Mouse (Mus musculus): ENCODE data around the gene Spdye4b. TPM values are rescaled to one million over a fixed set of nuclear protein-coding genes. Genes with fewer than 3 reads are reported as not detected.

The Spdye4b gene
- polyA plus RNA-seq, 1 experiment: not detected

GRCm38 (mm10) chr5:143252791-143253185, 72.0 kb downstream of the Spdye4b start:
- no peak overlapping the region for H3K27ac ChIP-seq (ENCODE audit: insufficient read depth, low read length)
- no peak overlapping the region for H3K4me3 ChIP-seq (ENCODE audit: insufficient read depth, low read length)
- TF ChIP-seq POLR2A (IDR thresholded peaks at IDR 0.05; ENCODE audit: extremely low read depth, insufficient read depth, low read length): no peak
- no peak for TF ChIP-seq CTCF (IDR thresholded peaks at IDR 0.05; ENCODE audit: extremely low read depth, insufficient read depth, low read length)
- no peaks in the 10 kb centered on the region for H3K4me1 ChIP-seq (ENCODE audit: control insufficient read depth, insufficient read depth, low read length)

GRCm38 (mm10) chr5:143253186-143253880, 72.5 kb downstream of the Spdye4b start:
- TF ChIP-seq POLR2A (IDR thresholded peaks at IDR 0.05; ENCODE audit: extremely low read depth, insufficient read depth, low read length) (no peak), CTCF (IDR thresholded peaks at IDR 0.05; ENCODE audit: extremely low read depth, insufficient read depth, low read length) (no peak)
- Histone ChIP-seq H3K4me3 (ENCODE audit: insufficient read depth, low read length) (no peak overlapping the region), H3K4me1 (ENCODE audit: control insufficient read depth, insufficient read depth, low read length) (no peaks in the 10 kb centered on the region), H3K27ac (ENCODE audit: insufficient read depth, low read length) (peak overlapping the region; percentile 46; the same call in 1 of the 2 replicates)

- H3K4me3 ChIP-seq (ENCODE audit: insufficient read depth, low read length): no peak overlapping the region
- H3K27ac ChIP-seq (ENCODE audit: insufficient read depth, low read length): no peak overlapping the region
- TF ChIP-seq CTCF (IDR thresholded peaks at IDR 0.05; ENCODE audit: extremely low read depth, insufficient read depth, low read length) (no peak), POLR2A (IDR thresholded peaks at IDR 0.05; ENCODE audit: extremely low read depth, insufficient read depth, low read length) (no peak)
- H3K4me1 ChIP-seq (ENCODE audit: control insufficient read depth, insufficient read depth, low read length): no peaks in the 10 kb centered on the region
Observed at GRCm38 (mm10) chr5:143253881-143254486, 73.2 kb downstream of the Spdye4b start.

Other genes with a start within 250 kb of the Spdye4b start
- 260 and 267 TPM in 2 replicates for gene Fscn1, start 220.7 kb upstream of the Spdye4b start, polyA plus RNA-seq (2012; rRNA removed)
- gene Rnf216, start 68.0 kb upstream of the Spdye4b start, polyA plus RNA-seq (2012; rRNA removed): 27.7 and 28.5 TPM in 2 replicates
- not detected in 2 replicates for gene Olfr718-ps1, start 33.4 kb upstream of the Spdye4b start, polyA plus RNA-seq (2012; rRNA removed)
- gene Rbak, start 242 bp upstream of the Spdye4b start, polyA plus RNA-seq (2012; rRNA removed): 10.0 and 12.5 TPM in 2 replicates
- 0.11 TPM in 1 of 2 replicates, not detected in the other for gene Spdye4a, start 45.9 kb downstream of the Spdye4b start, polyA plus RNA-seq (2012; rRNA removed)
- gene Zfp12, start 54.1 kb downstream of the Spdye4b start, polyA plus RNA-seq (2012; rRNA removed): 21.9 and 22.7 TPM in 2 replicates
- gene Zfp316, start 89.0 kb downstream of the Spdye4b start, polyA plus RNA-seq (2012; rRNA removed): 13.9 and 15.8 TPM in 2 replicates
- 10.4 and 11.8 TPM in 2 replicates for gene Zfp853, start 112.6 kb downstream of the Spdye4b start, polyA plus RNA-seq (2012; rRNA removed)
- 16.3 and 16.9 TPM in 2 replicates for gene E130309D02Rik, start 134.3 kb downstream of the Spdye4b start, polyA plus RNA-seq (2012; rRNA removed)
- gene Zdhhc4, start 148.2 kb downstream of the Spdye4b start, polyA plus RNA-seq (2012; rRNA removed): 67.2 and 67.6 TPM in 2 replicates
- gene Grid2ip, start 176.3 kb downstream of the Spdye4b start, polyA plus RNA-seq (2012; rRNA removed): 2.3 and 3.0 TPM in 2 replicates
- 27.3 and 30.3 TPM in 2 replicates for gene Kdelr2, start 222.8 kb downstream of the Spdye4b start, polyA plus RNA-seq (2012; rRNA removed)